Mouse (Mus musculus) macrophage (primary cell): ENCODE results near the gene Ttc30b. TPM values are rescaled to one million over a fixed set of nuclear protein-coding genes. Genes with fewer than 3 reads are reported as not detected.
A peak's percentile ranks its signal among the peaks of the same experiment; 100 is the strongest.
"Not testable (repeated sequence)": the region's sequence is repeated elsewhere in the genome, so short reads cannot be mapped to it uniquely, and the experiment has no call there.

Source experiments
- H3K27ac ChIP-seq: fragments of 350-480 bp; formaldehyde crosslinking; 2 replicates; pipeline ENCODE4 v1.9.0; 2021
- H3K36me3 ChIP-seq: fragments of 350-480 bp; formaldehyde crosslinking; 2 replicates; pipeline ENCODE4 v1.9.0; 2021; ENCODE audit errors: inconsistent target
- H3K4me3 ChIP-seq: fragments of 350-480 bp; formaldehyde crosslinking; 2 replicates; pipeline ENCODE4 v1.9.0; 2021; ENCODE audit errors: inconsistent target
- H3K79me2 ChIP-seq: fragments of 350-480 bp; formaldehyde crosslinking; 2 replicates; pipeline ENCODE4 v1.9.0; 2021; ENCODE audit errors: inconsistent target
- WGBS: methylation state at CpG from one replicate; pipeline ENCODE4 v1.1.7; 2026; ENCODE audit warnings: inconsistent platforms; ENCODE audit not compliant: missing documents; 5-methylcytosine and 5-hydroxymethylcytosine counted together
- polyA plus RNA-seq: library from polyadenylated mRNA; stranded (reverse); fragments of 250-400 nt; gene quantifications from 3 replicates; pipeline ENCODE4 v1.2.4, GENCODE M21; 2018; ENCODE audit warnings: inconsistent platforms

The Ttc30b gene
- polyA plus RNA-seq, 1 experiment from 2014 or later = 6.2 TPM

- Histone ChIP-seq H3K36me3 (no peaks in the 10 kb centered on the region), H3K27ac (no peak overlapping the region), H3K4me3 (no peak overlapping the region), H3K79me2 (no peaks in the 10 kb centered on the region)
- 92% methylated on average over 9 of the region's 10 CpGs for WGBS
These were observed 24.9 kb upstream of the Ttc30b start for GRCm38 (mm10) chr2:75963211-75963840.

- Histone ChIP-seq H3K79me2 (no peaks in the 10 kb centered on the region), H3K27ac (no peak overlapping the region), H3K36me3 (no peaks in the 10 kb centered on the region), H3K4me3 (no peak overlapping the region)
- 89% methylated on average over 15 of the region's 15 CpGs for WGBS
These were observed 22.3 kb upstream of the Ttc30b start for GRCm38 (mm10) chr2:75960366-75961330.

GRCm38 (mm10) chr2:75959850-75960365 lies 21.5 kb upstream of the Ttc30b start:
- H3K79me2 ChIP-seq = no peaks in the 10 kb centered on the region
- no peaks in the 10 kb centered on the region for H3K36me3 ChIP-seq
- H3K4me3 ChIP-seq = no peak overlapping the region
- H3K27ac ChIP-seq = no peak overlapping the region
- 88% methylated on average over 15 of the region's 15 CpGs for WGBS

GRCm38 (mm10) chr2:75959183-75959849 lies 20.9 kb upstream of the Ttc30b start:
- Histone ChIP-seq H3K79me2 (no peaks in the 10 kb centered on the region), H3K36me3 (no peaks in the 10 kb centered on the region), H3K27ac (no peak overlapping the region), H3K4me3 (no peak overlapping the region)
- WGBS = 67% methylated on average over 18 of the region's 18 CpGs

GRCm38 (mm10) chr2:75955709-75956108 lies 17.3 kb upstream of the Ttc30b start:
- Histone ChIP-seq H3K36me3 (no peaks in the 10 kb centered on the region), H3K4me3 (no peak overlapping the region), H3K27ac (no peak overlapping the region), H3K79me2 (no peaks in the 10 kb centered on the region)
- 80% methylated on average over 14 of the region's 14 CpGs for WGBS

GRCm38 (mm10) chr2:75953320-75953719 lies 14.9 kb upstream of the Ttc30b start:
- no peak overlapping the region for H3K27ac ChIP-seq
- WGBS = 94% methylated on average over 5 of the region's 5 CpGs
- no peak overlapping the region for H3K4me3 ChIP-seq
- no peaks in the 10 kb centered on the region for H3K79me2 ChIP-seq
- no peaks in the 10 kb centered on the region for H3K36me3 ChIP-seq

- no peak overlapping the region for H3K27ac ChIP-seq
- no peaks in the 10 kb centered on the region for H3K79me2 ChIP-seq
- H3K36me3 ChIP-seq = no peaks in the 10 kb centered on the region
- H3K4me3 ChIP-seq = no peak overlapping the region
- over 99% methylated on average over 8 of the region's 8 CpGs for WGBS
These were observed 12.3 kb upstream of the Ttc30b start for GRCm38 (mm10) chr2:75950685-75951084.

GRCm38 (mm10) chr2:75937520-75938116 lies 767 bp downstream of the Ttc30b start:
- H3K4me3 ChIP-seq = peak overlapping the region; percentile 47
- H3K36me3 ChIP-seq, H3K27ac ChIP-seq, H3K79me2 ChIP-seq: not testable (repeated sequence)
- 91% methylated on average over 5 of the region's 17 CpGs for WGBS

GRCm38 (mm10) chr2:75936685-75937084 lies 1.7 kb downstream of the Ttc30b start:
- H3K79me2 ChIP-seq, H3K27ac ChIP-seq, H3K36me3 ChIP-seq, H3K4me3 ChIP-seq: not testable (repeated sequence)
- WGBS = 100% methylated on average over 1 of the region's 2 CpGs

- no peaks in the 10 kb centered on the region for H3K79me2 ChIP-seq
- peaks cover 16% of the 10 kb centered on the region for H3K36me3 ChIP-seq
- H3K27ac ChIP-seq = no peak overlapping the region
- no peak overlapping the region for H3K4me3 ChIP-seq
- WGBS = 83% methylated on average over 7 of the region's 7 CpGs
These were observed 4.8 kb downstream of the Ttc30b start for GRCm38 (mm10) chr2:75933541-75933940.

- 94% methylated on average over 2 of the region's 2 CpGs for WGBS
These were observed 7.4 kb downstream of the Ttc30b start for GRCm38 (mm10) chr2:75930941-75931340.

GRCm38 (mm10) chr2:75929786-75930444 lies 8.5 kb downstream of the Ttc30b start:
- no peak overlapping the region for H3K4me3 ChIP-seq
- 94% methylated on average over 6 of the region's 6 CpGs for WGBS
- no peak overlapping the region for H3K27ac ChIP-seq
- H3K79me2 ChIP-seq = no peaks in the 10 kb centered on the region
- H3K36me3 ChIP-seq = peaks cover 48% of the 10 kb centered on the region

More at GRCm38 (mm10) chr2:75930941-75931340, 7.4 kb downstream of the Ttc30b start:
- H3K4me3 ChIP-seq = no peak overlapping the region
- no peaks in the 10 kb centered on the region for H3K79me2 ChIP-seq
- H3K27ac ChIP-seq = no peak overlapping the region
- peaks cover 39% of the 10 kb centered on the region for H3K36me3 ChIP-seq

GRCm38 (mm10) chr2:75929141-75929540 lies 9.2 kb downstream of the Ttc30b start:
- no peak overlapping the region for H3K4me3 ChIP-seq
- H3K79me2 ChIP-seq = no peaks in the 10 kb centered on the region
- peaks cover 48% of the 10 kb centered on the region for H3K36me3 ChIP-seq
- H3K27ac ChIP-seq = no peak overlapping the region
- WGBS = 100% methylated on average over 2 of the region's 2 CpGs

- H3K27ac ChIP-seq = no peak overlapping the region
- H3K36me3 ChIP-seq = peaks cover 48% of the 10 kb centered on the region
- WGBS = 93% methylated on average over 3 of the region's 3 CpGs
- H3K79me2 ChIP-seq = no peaks in the 10 kb centered on the region
- no peak overlapping the region for H3K4me3 ChIP-seq
These were observed 10.4 kb downstream of the Ttc30b start for GRCm38 (mm10) chr2:75928011-75928410.
